Mouse (Mus musculus): ENCODE results near the gene Gja8. TPM values are rescaled to one million over a fixed set of nuclear protein-coding genes. Genes with fewer than 3 reads are reported as not detected.

The Gja8 gene
- polyA plus RNA-seq (2016; fragmentation: Nextera tagmentation; extraction: Ambion mirVana) = 0.03 TPM in 1 of 2 replicates, not detected in the other

GRCm38 (mm10) chr3:96925920-96926319, at the start of gene Gja8:
TSS of gene Gja8 (minus strand) at chr3:96926020.
- H3K27ac ChIP-seq (replicated peaks) = no peak within 1 kb of the TSS
- no peaks in the 10 kb centered on the region for H3K36me3 ChIP-seq
- no peak within 1 kb of the TSS for H3K4me3 ChIP-seq
- ATAC-seq (ENCODE audit: low FRiP score, low read depth) = no peak
- peaks cover 8% of the 10 kb centered on the region; the same call in 1 of the 2 replicates for H3K27me3 ChIP-seq
- H3K4me1 ChIP-seq = peaks cover 3% of the 10 kb centered on the region; the same call in 1 of the 2 replicates
- H3K9ac ChIP-seq (replicated peaks) = no peak within 1 kb of the TSS
- WGBS = 67% methylated on average over 6 of the region's 6 CpGs
- no peaks in the 10 kb centered on the region for H3K9me3 ChIP-seq
- H3K4me2 ChIP-seq (replicated peaks) = no peak within 1 kb of the TSS

DNA sequence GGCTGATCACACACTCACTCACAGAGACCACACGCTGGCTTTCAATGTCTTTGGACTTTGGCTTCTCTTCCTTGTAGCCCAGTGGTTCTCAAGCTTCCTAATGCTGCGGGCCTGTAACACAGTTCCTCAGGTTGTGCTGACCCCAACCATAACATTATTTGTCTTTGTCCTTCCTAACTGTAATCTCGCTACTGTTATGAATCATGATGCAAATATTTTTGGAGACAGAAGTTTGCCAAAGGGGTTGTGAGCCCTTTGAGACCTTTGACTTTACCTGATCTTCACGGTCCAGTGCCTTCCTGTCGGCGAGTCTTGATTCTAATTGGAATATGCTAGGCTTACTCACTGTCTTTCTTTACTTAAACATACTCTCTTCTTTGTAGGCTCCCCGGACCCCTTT, 48.6 kb upstream of the Gja8 start:
- Histone ChIP-seq H3K27ac (replicated peaks) (no peak overlapping the region), H3K27me3 (no peaks in the 10 kb centered on the region), H3K9me3 (no peaks in the 10 kb centered on the region), H3K9ac (replicated peaks) (no peak overlapping the region), H3K4me3 (no peak overlapping the region), H3K4me2 (replicated peaks) (no peak overlapping the region), H3K4me1 (no peaks in the 10 kb centered on the region), H3K36me3 (no peaks in the 10 kb centered on the region)
- ATAC-seq (ENCODE audit: low FRiP score, low read depth) = no peak
- 87% methylated on average over 7 of the region's 7 CpGs for WGBS

DNA sequence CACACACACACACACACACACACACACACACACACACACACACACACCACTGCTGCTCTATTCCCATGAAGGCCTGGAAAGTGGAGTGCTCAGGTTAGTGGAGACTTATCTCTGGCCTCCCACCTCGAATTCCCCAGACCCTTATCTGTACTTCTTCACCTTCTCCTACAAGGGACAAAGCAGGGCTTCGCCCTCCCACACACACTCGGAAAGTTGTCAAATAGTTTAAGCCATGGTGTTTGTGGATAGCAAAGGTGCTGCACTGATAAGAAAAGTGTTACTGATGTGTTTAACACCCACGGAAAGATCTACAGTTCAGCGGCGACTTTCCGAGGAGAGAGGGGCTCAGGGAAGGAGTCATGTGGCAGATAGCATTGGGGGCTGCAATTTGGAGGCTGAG, 45.2 kb upstream of the Gja8 start:
- ATAC-seq (ENCODE audit: low FRiP score, low read depth) = no peak
- no peaks in the 10 kb centered on the region for H3K9me3 ChIP-seq
- no peaks in the 10 kb centered on the region for H3K36me3 ChIP-seq
- no peak overlapping the region for H3K9ac ChIP-seq (replicated peaks)
- 68% methylated on average over 7 of the region's 7 CpGs for WGBS
- no peaks in the 10 kb centered on the region for H3K27me3 ChIP-seq
- no peak overlapping the region for H3K4me3 ChIP-seq
- H3K4me2 ChIP-seq (replicated peaks) = no peak overlapping the region
- H3K4me1 ChIP-seq = no peaks in the 10 kb centered on the region
- no peak overlapping the region for H3K27ac ChIP-seq (replicated peaks)

GRCm38 (mm10) chr3:96963088-96964034, 37.5 kb upstream of the Gja8 start:
- Histone ChIP-seq H3K36me3 (no peaks in the 10 kb centered on the region), H3K9me3 (no peaks in the 10 kb centered on the region), H3K27ac (replicated peaks) (peak overlapping the region; percentile 25; the same call in 1 of the 2 replicates), H3K4me1 (peaks cover 8% of the 10 kb centered on the region; the same call in 1 of the 2 replicates), H3K27me3 (peaks cover 6% of the 10 kb centered on the region; the same call in 1 of the 2 replicates), H3K4me2 (replicated peaks) (0 out of 2 replicates have a peak overlapping the region, but pooled peaks have one; percentile 2), H3K9ac (replicated peaks) (no peak overlapping the region), H3K4me3 (no peak overlapping the region)
- peak; percentile 65 for ATAC-seq (ENCODE audit: low FRiP score, low read depth)
- 50% methylated on average over 12 of the region's 12 CpGs for WGBS

DNA sequence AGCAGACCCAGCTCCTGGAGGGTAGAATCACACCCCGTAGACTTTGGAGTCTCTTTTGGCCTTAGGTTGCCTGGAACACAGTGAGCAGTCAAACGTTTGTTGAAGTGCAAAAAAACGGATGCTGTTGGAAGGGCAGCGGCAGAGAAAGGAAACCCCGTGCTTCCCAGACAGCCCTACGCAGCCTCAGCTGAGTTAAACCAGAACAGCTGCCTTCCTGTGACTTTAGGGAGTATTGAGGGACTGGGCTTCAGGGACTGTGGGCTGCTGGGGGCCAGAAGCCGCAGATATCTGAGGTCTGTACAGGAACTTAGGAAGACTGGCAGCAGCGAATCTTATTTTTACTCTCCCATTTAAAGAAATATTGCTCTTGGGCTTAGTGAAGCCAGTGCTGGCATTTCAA, 34.8 kb upstream of the Gja8 start:
- H3K4me1 ChIP-seq = peaks cover 8% of the 10 kb centered on the region; the same call in 1 of the 2 replicates
- ATAC-seq (ENCODE audit: low FRiP score, low read depth) = no peak
- H3K4me2 ChIP-seq (replicated peaks) = no peak overlapping the region
- WGBS = 64% methylated on average over 8 of the region's 8 CpGs
- no peak overlapping the region for H3K4me3 ChIP-seq
- no peak overlapping the region for H3K9ac ChIP-seq (replicated peaks)
- no peaks in the 10 kb centered on the region for H3K36me3 ChIP-seq
- peaks cover 6% of the 10 kb centered on the region; the same call in 1 of the 2 replicates for H3K27me3 ChIP-seq
- no peaks in the 10 kb centered on the region for H3K9me3 ChIP-seq
- no peak overlapping the region for H3K27ac ChIP-seq (replicated peaks)

DNA sequence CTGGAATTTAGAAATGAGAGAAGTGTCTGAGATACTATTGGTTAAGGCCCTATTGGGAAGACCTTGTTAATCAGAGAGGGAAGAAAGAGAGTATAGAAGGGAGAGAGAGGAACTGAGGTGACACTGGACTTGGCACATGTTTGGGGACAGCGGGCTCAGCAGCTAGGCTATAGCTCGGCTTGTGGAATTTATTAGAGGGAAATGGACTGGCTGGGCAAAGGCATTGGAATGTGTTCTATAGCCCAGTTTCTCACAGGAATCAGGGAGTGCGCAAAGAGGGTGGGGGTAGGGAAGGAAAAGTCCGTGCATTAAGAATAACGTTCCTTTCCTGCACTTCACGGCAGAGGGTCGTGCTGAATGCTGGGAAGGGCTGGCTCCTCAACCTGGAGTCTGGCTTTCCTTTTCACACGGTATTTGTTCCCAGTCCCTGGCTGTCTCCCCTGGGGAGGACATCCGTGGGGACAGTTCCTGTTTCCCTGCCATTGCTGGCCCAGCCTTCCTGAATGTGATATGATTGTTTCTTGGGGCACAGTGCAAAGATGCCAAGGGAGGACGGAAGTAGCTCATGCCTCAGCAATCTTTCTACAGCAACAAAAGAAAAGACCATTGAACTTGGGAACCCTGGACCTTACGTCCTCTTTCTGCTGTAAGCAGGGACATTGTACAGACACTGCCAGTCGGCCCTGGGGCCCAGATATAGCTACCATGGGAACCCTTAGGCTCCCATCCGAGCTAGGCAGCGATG, 27.8 kb upstream of the Gja8 start:
- H3K9me3 ChIP-seq = no peaks in the 10 kb centered on the region
- H3K4me3 ChIP-seq = no peak overlapping the region
- H3K36me3 ChIP-seq = no peaks in the 10 kb centered on the region
- no peak overlapping the region for H3K9ac ChIP-seq (replicated peaks)
- no peak overlapping the region for H3K4me2 ChIP-seq (replicated peaks)
- H3K4me1 ChIP-seq = no peaks in the 10 kb centered on the region
- H3K27me3 ChIP-seq = no peaks in the 10 kb centered on the region
- WGBS = 63% methylated on average over 14 of the region's 14 CpGs
- no peak overlapping the region for H3K27ac ChIP-seq (replicated peaks)
- no peak for ATAC-seq (ENCODE audit: low FRiP score, low read depth)

- Histone ChIP-seq H3K27me3 (no peaks in the 10 kb centered on the region), H3K4me1 (peaks cover 12% of the 10 kb centered on the region; the same call in 1 of the 2 replicates), H3K27ac (replicated peaks) (no peak overlapping the region), H3K36me3 (no peaks in the 10 kb centered on the region), H3K9ac (replicated peaks) (no peak overlapping the region), H3K9me3 (peaks cover 7% of the 10 kb centered on the region; the same call in 1 of the 2 replicates), H3K4me2 (replicated peaks) (no peak overlapping the region), H3K4me3 (no peak overlapping the region)
- no peak for ATAC-seq (ENCODE audit: low FRiP score, low read depth)
- WGBS = 89% methylated on average over 2 of the region's 2 CpGs
These were observed 16.9 kb upstream of the Gja8 start for GRCm38 (mm10) chr3:96942706-96943105.

DNA sequence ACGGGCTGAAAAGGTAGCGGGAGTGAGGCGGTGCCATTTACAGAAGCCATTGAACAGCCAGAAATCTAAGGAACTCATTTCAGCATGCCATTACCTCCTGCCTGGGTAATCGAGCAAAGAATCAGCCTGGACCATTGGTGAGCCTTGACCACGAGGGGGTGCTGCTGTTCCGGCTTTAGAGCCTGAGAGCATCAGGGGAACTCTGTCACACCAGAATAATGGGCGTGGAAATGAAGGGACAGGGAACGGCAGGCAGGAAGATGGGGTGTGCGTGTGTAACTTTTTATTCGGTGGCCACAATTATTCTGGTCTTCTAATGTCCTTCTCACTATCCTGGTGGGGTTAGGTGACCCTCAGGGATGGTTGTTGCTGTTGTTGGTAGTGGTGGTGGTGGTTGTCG, 12.9 kb upstream of the Gja8 start:
- Histone ChIP-seq H3K36me3 (no peaks in the 10 kb centered on the region), H3K27ac (replicated peaks) (no peak overlapping the region), H3K9ac (replicated peaks) (no peak overlapping the region), H3K27me3 (peaks cover 18% of the 10 kb centered on the region), H3K4me2 (replicated peaks) (peak overlapping the region; percentile 45), H3K9me3 (peaks cover 7% of the 10 kb centered on the region; the same call in 1 of the 2 replicates), H3K4me1 (peaks cover 21% of the 10 kb centered on the region; the same call in 1 of the 2 replicates), H3K4me3 (peak overlapping the region; percentile 28)
- WGBS = 8% methylated on average over 11 of the region's 11 CpGs
- ATAC-seq (ENCODE audit: low FRiP score, low read depth) = peak; percentile 76

DNA sequence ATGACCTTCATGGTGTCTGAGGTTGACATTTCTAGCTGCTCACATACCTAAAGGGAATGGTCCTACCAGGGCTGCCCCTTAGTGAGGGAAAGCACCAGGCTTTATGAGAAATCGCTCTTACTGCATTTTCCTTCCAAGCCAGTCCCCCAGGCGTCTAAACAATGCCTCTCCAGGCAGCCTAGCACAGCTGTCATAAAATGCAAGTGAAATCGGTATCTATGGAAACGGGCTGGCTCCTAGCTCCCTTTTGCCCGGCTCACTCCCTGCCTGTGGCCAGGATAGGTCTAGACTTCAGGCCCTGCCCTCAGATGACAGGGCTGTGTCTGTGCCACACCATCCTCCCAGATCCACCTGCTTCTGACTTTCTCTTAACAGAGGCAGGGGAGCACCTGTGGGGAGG, 11.8 kb upstream of the Gja8 start:
- Histone ChIP-seq H3K4me3 (no peak overlapping the region), H3K4me2 (replicated peaks) (no peak overlapping the region), H3K36me3 (no peaks in the 10 kb centered on the region), H3K9ac (replicated peaks) (no peak overlapping the region), H3K4me1 (peaks cover 21% of the 10 kb centered on the region; the same call in 1 of the 2 replicates), H3K27me3 (peaks cover 20% of the 10 kb centered on the region), H3K27ac (replicated peaks) (0 out of 2 replicates have a peak overlapping the region, but pooled peaks have one; percentile 27), H3K9me3 (no peaks in the 10 kb centered on the region)
- ATAC-seq (ENCODE audit: low FRiP score, low read depth) = peak; percentile 73
- 10% methylated on average over 5 of the region's 5 CpGs for WGBS

DNA sequence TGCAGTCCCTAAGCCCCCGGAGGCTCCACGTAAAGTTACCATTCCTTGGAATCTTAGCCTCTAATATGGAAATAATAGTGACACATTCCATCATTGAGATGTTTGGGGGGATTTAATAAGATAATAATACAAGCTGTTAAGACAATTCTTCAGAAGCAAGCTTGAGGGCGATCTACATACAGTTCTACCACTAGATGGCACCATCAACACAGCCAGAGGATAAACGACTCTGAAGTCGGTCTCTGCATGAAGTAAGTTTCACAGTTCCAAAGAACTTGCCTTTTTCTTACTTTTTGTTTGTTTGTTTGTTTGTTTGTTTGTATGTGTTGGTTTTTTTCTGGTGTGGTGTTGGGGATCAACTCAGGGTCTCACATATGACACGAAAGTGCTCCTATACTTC, 10.4 kb upstream of the Gja8 start:
- WGBS = 10% methylated on average over 6 of the region's 6 CpGs
- H3K4me3 ChIP-seq = no peak overlapping the region
- ATAC-seq (ENCODE audit: low FRiP score, low read depth) = no peak

GRCm38 (mm10) chr3:96931261-96931681, 5.5 kb upstream of the Gja8 start:
- Histone ChIP-seq H3K27ac (replicated peaks) (no peak overlapping the region), H3K9me3 (no peaks in the 10 kb centered on the region), H3K9ac (replicated peaks) (no peak overlapping the region), H3K4me3 (no peak overlapping the region), H3K27me3 (peaks cover 35% of the 10 kb centered on the region), H3K4me2 (replicated peaks) (peak overlapping the region; percentile 21), H3K36me3 (no peaks in the 10 kb centered on the region), H3K4me1 (peaks cover 12% of the 10 kb centered on the region)
- 11% methylated on average over 5 of the region's 5 CpGs for WGBS
- ATAC-seq (ENCODE audit: low FRiP score, low read depth) = peak; percentile 63

More for the DNA sequence above, 10.4 kb upstream of the Gja8 start:
- Histone ChIP-seq H3K4me1 (peaks cover 27% of the 10 kb centered on the region), H3K27ac (replicated peaks) (no peak overlapping the region), H3K27me3 (peaks cover 27% of the 10 kb centered on the region), H3K36me3 (no peaks in the 10 kb centered on the region), H3K9me3 (no peaks in the 10 kb centered on the region), H3K4me2 (replicated peaks) (no peak overlapping the region), H3K9ac (replicated peaks) (no peak overlapping the region)
